ENCODE assay signal across 32 mouse cellular contexts in genomic region chr5:104538612-104539011, GRCm38 (mm10). TPM values are rescaled to one million over a fixed set of nuclear protein-coding genes. Genes with fewer than 3 reads are reported as not detected.
DNase-seq lines count a peak whose midpoint lies in the region; ATAC-seq lines count a peak whose summit lies in the region.
"Had no signal": no experiment of that assay in that cellular context is flagged by ENCODE, and none has a peak within 500 bp of the region (broad histone marks: within the 10 kb centered on the region; RNA-seq: fewer than 3 reads in every experiment).

No protein-coding gene starts in this region.

- WGBS in hindbrain, embryonic 14.5 days, result 78% methylated on average over 1 of the region's 1 CpGs
- WGBS in hindbrain, embryonic 13.5 days, result 83% methylated on average over 1 of the region's 1 CpGs

- no peaks in the 10 kb centered on the region for H3K27me3 ChIP-seq in hindbrain, embryonic 14.5 days (ENCODE audit: control insufficient read depth, insufficient read depth, low read length)
- H3K27me3 ChIP-seq in hindbrain, embryonic 13.5 days, result no peaks in the 10 kb centered on the region
- H3K27me3 ChIP-seq: embryonic facial prominence, embryonic 12.5 days; heart, embryonic 15.5 days; hindbrain, embryonic 12.5 days; kidney, embryonic 15.5 days; limb, embryonic 12.5 days; liver, embryonic 13.5 days; midbrain, embryonic 13.5 days; neural tube, embryonic 13.5 days had no signal

- peak; percentile 31 for DNase-seq in cerebellum, adult 9-10 months
- DNase-seq in hindbrain, embryonic 14.5 days (ENCODE audit: low spot score), result peak; percentile 19
- peak; percentile 64 for DNase-seq in brain, adult 2 months (ENCODE audit: low read depth, low spot score)
- peak; percentile 32 to 35 for DNase-seq in cerebellum, postnatal 10 days
- DNase-seq in kidney, adult 11 months, result no peak
- no peak for DNase-seq in lung, postnatal 10 days
- DNase-seq: embryo, embryonic 11 days; gastrocnemius, postnatal 25 days; heart, adult 11 months; kidney, adult 18-20 months; kidney, postnatal 25 days; liver, embryonic 13.5 days; lung, adult 18-20 months; right cerebral cortex, postnatal 4 days; thymus, adult 2 months; thymus, postnatal 36 days had no signal

- H3K4me3 ChIP-seq in hindbrain, embryonic 14.5 days (replicated peaks; ENCODE audit: low read length), result no peak overlapping the region
- no peak overlapping the region for H3K4me3 ChIP-seq in hindbrain, embryonic 13.5 days
- H3K4me3 ChIP-seq: embryonic facial prominence, embryonic 12.5 days; heart, embryonic 10.5 days; heart, embryonic 15.5 days; hindbrain, embryonic 12.5 days; kidney, embryonic 15.5 days; layer of hippocampus, adult 2 months; limb, embryonic 12.5 days; liver, embryonic 13.5 days; midbrain, embryonic 13.5 days; neural tube, embryonic 13.5 days had no signal

- no peak overlapping the region for H3K9ac ChIP-seq in hindbrain, embryonic 14.5 days
- H3K9ac ChIP-seq in hindbrain, embryonic 13.5 days, result no peak overlapping the region
- H3K9ac ChIP-seq: embryonic facial prominence, embryonic 12.5 days; heart, embryonic 15.5 days; hindbrain, embryonic 12.5 days; kidney, embryonic 15.5 days; limb, embryonic 12.5 days; liver, embryonic 13.5 days; midbrain, embryonic 13.5 days; neural tube, embryonic 13.5 days had no signal

- no peak overlapping the region for H3K4me2 ChIP-seq in hindbrain, embryonic 14.5 days (replicated peaks)
- no peak overlapping the region for H3K4me2 ChIP-seq in hindbrain, embryonic 13.5 days
- H3K4me2 ChIP-seq: embryonic facial prominence, embryonic 12.5 days; heart, embryonic 15.5 days; hindbrain, embryonic 12.5 days; kidney, embryonic 15.5 days; limb, embryonic 12.5 days; liver, embryonic 13.5 days; midbrain, embryonic 13.5 days; neural tube, embryonic 13.5 days had no signal

- no peak for ATAC-seq in cerebellum, adult (ENCODE audit: insufficient number of reproducible peaks, low FRiP score, low TSS enrichment)
- no peak for ATAC-seq in hindbrain, embryonic 14.5 days (ENCODE audit: low FRiP score)
- ATAC-seq in hindbrain, embryonic 13.5 days (ENCODE audit: low FRiP score), result no peak
- ATAC-seq: CD4-positive, CD25-positive, alpha-beta regulatory T cell, adult 4 months; inflammation-experienced regulatory T-cells, adult 6 months; lung, postnatal 0 days; midbrain, embryonic 13.5 days had no signal

- no peaks in the 10 kb centered on the region for H3K4me1 ChIP-seq in hindbrain, embryonic 14.5 days (replicated peaks; ENCODE audit: control insufficient read depth, insufficient read depth, low read length)
- no peaks in the 10 kb centered on the region for H3K4me1 ChIP-seq in hindbrain, embryonic 13.5 days (replicated peaks)
- H3K4me1 ChIP-seq: embryonic facial prominence, embryonic 12.5 days; heart, embryonic 10.5 days; heart, embryonic 15.5 days; hindbrain, embryonic 12.5 days; kidney, embryonic 15.5 days; limb, embryonic 12.5 days; liver, embryonic 13.5 days; midbrain, embryonic 13.5 days; neural tube, embryonic 13.5 days had no signal

- peaks cover 4% of the 10 kb centered on the region; the same call in 1 of the 2 replicates for H3K9me3 ChIP-seq in hindbrain, embryonic 14.5 days (ENCODE audit: control insufficient read depth, low read length)
- H3K9me3 ChIP-seq in hindbrain, embryonic 13.5 days, result peaks cover 7% of the 10 kb centered on the region
- H3K9me3 ChIP-seq: embryonic facial prominence, embryonic 12.5 days; heart, embryonic 10.5 days; heart, embryonic 15.5 days; hindbrain, embryonic 12.5 days; kidney, embryonic 15.5 days; liver, embryonic 13.5 days had no signal

- H3K36me3 ChIP-seq in hindbrain, embryonic 14.5 days (replicated peaks; ENCODE audit: control insufficient read depth, insufficient read depth), result peaks cover 64% of the 10 kb centered on the region
- H3K36me3 ChIP-seq in hindbrain, embryonic 13.5 days, result peaks cover 68% of the 10 kb centered on the region

- H3K27ac ChIP-seq in hindbrain, embryonic 14.5 days, result no peak overlapping the region
- H3K27ac ChIP-seq in hindbrain, embryonic 13.5 days, result no peak overlapping the region
- H3K27ac ChIP-seq: embryonic facial prominence, embryonic 12.5 days; heart, embryonic 10.5 days; heart, embryonic 15.5 days; hindbrain, embryonic 12.5 days; kidney, embryonic 15.5 days; layer of hippocampus, adult 2 months; limb, embryonic 12.5 days; liver, embryonic 13.5 days; macrophage; midbrain, embryonic 13.5 days; neural tube, embryonic 13.5 days; stomach, postnatal 0 days had no signal

RNA-seq across cellular contexts. Expression of gene BC005561, which starts 30.5 kb away (rescaled TPM):
- 12.2 and 13.7 TPM in 2 replicates for polyA plus RNA-seq in hindbrain, embryonic 14.5 days (2014; fragmentation: Nextera tagmentation; extraction: Ambion mirVana)
- polyA plus RNA-seq in hindbrain, embryonic 13.5 days (2015; fragmentation: Nextera tagmentation; extraction: Ambion mirVana), result 14.6 and 14.7 TPM in 2 replicates

Comparison
In these comparisons a context has a peak if more than half of its experiments do, and no peak if none do; other contexts are left out.
1. DNase-seq: peak in cerebellum, adult 9-10 months (single experiment), hindbrain, embryonic 14.5 days (single experiment), brain, adult 2 months (single experiment) and cerebellum, postnatal 10 days (2 of 2); none in kidney, adult 11 months (single experiment) and lung, postnatal 10 days (single experiment).